Mouse (Mus musculus) megakaryocyte-erythroid progenitor cell, adult 5-6 weeks (primary cell): ENCODE measurements around the gene Nup214. TPM values are rescaled to one million over a fixed set of nuclear protein-coding genes. Genes with fewer than 3 reads are reported as not detected.

Experiments used
- ATAC-seq: replicated peaks from 2 replicates; pipeline ENCODE4 v1.8.0; 2016; ENCODE audit warnings: mild to moderate bottlenecking, inconsistent platforms; ENCODE audit not compliant: severe bottlenecking, poor library complexity, low FRiP score, low TSS enrichment
- total RNA-seq, 2 experiments: library from RNA; stranded (forward) in 1 of 2; stranded (reverse) in 1 of 2; fragments of 200-1000, 215-1000 nt in 1 of 2; fragments of >200 nt in 1 of 2; fragmentation: Nextera tagmentation in 1 of 2; gene quantifications; 2 replicates each; pipeline ENCODE4 v1.2.3; 2014 to 2017

Nup214 gene
- total RNA-seq, 2 experiments from 2014 or later, result 73.2 to 125 TPM

DNA sequence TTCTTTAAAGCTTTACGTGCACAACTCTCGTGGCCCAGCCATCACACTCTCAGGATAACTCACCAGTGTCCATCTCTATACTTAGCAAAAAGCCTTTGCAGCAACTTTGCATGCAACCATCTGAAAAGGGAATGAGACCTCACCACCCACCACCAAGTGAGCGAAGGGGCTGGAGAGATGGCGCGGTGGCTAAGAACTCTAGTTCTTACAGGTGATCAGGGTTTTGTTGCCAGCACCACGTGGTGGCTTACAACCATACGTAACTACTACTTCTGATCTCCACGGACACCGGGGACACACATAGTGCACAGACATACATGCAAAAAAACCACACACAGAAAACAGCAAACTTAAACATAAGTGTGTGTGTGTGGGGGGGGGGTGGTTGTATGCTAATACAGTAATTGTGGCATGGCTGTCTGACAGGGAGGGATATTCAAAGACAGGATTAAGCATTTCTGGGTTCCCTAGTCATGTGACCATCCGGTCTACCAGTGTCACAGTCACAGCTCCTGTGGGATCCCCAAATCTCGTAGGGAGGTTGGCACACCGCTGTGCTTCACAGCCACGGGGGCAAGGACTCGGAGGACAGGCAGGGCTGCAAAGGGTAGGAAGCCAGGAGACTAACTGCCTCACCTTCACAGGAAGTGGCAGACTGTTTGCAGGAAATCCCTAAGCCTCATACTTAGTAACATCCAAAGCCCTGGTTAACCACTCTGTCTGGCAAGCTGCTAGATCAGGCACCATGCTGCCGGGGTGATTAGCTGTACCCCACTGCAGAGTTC lies 88.6 kb downstream of the Nup214 start:
- no peak; the same call in 1 of the 2 replicates for ATAC-seq

DNA sequence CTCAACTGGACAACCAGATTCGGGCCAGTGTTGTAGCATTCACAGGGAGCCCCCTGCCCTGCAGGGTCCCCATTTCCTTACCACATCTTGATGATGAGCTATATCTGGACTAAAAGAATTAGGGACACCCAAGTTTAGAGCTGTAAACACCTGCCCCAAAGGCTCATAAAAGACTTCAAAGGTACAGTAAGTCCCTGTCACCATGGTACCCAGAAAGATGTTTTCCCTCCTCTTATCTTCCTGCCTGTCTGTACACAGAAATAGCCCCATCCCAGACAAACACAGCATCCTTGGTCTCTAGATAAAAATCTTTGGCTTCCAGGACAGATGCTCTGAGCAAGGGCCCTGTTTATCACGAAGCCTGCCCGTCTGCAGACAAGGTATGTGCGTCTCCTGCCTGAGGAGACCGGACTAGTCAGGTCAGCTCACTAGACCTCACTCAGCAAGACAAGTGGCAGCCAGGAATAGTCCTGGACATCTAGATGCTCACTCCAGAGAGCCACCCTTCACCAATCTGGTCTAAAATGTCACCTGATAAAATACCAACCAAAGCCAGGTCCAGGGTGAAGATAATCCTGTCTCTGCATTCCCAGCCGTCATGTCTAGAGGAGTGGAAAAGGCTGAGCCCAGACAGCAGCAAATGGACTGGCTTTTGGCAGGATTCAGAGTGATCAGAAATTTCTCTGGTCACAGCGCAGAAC lies 89.4 kb downstream of the Nup214 start:
- ATAC-seq, result no peak

DNA sequence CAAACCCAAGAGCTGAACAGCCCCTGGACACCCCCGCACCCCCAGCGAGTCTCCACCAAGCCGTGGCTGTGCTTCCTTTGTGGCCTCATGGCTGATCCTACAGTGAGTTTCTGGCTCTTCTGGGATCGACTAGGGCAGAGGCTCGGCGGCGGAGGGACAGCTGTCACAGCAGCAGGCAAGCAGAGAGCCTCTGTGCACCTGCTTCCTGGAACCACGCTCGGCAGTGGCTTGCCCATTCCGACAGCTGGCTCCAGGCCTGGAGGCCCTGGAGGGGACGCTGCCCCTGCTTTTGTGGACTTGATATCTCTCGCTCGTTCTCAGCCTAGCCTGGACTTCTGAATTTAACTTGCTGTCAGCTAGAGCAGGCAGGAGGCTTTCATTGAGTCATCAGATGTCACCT lies 90.7 kb downstream of the Nup214 start:
- ATAC-seq, result no peak

DNA sequence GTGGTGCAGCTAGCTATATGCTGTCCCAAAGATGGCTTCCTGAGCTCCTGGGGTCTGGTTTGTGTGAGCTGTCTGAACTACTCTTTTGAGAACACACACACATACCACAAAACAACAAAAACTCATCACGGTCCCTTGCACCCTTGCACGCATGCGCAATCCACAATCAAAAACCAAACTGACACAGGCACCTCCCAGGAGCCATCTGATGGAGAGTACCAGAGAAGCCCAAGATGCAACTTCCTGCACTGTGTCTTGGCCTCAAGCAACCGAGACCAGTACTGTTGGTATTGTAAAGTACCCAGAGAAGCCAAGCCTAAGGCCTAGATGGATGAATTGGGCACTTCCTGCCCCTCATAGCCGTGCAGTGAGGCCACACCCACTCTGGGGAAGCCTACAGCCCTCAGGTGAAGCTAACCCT lies 91.1 kb downstream of the Nup214 start:
- ATAC-seq, result no peak

DNA sequence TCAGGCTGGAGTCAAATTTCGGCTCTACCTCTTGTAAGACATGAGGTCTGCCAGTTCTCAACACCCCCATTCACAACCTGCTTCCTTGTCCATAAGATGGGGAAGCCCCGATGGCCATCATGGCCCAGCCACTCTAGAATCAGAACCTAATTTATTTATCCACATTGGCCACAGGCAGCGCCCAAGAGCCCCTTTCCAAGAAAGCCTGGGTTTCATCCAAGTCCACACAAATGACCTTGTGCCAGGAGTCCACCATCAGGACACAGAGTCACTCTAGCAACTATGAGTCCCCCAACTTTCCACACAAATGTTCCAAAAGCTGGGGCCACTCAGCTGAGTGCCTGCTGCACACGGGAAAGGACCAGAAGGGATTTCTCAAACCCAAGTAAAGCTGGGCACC lies 91.8 kb downstream of the Nup214 start:
- ATAC-seq, result no peak

DNA sequence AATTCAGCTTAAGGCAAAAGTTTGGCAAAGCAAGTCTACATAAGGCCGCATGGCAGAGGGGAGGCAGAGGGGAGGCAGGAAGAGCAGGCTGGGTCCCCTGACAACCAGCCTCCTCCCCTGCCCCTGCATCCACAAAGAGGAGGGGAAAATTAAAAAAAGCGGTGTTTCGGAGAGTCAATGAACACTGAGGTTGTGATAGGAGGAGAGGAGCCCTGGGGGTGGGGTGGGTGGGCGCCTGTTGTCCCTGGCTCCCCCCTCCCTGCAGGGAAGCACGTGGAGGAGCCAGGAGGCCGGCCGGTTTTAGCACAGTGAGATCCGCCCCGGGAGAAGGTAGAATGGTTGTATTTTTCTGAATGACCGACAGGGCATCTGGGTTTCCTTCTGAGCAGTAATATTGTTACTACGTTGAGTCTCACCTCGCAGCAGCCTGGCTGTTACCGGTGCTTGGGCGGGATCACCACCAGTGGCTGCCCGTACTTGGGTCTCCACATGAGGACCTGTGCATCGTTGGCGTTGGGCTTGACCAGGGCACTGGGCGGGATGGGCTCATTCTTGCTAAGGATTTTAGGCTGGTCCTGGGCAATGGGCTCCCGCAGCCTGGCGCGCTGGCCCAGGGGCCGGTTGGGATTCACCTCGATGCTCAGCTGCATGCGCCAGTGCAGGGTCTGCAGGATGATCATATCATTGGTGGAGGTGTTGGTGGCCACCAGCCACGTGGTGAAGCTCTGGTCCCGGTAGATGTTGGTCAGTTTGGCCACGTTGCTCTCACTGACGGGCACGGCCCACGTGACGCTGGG lies 94.8 kb downstream of the Nup214 start:
- no peak for ATAC-seq

DNA sequence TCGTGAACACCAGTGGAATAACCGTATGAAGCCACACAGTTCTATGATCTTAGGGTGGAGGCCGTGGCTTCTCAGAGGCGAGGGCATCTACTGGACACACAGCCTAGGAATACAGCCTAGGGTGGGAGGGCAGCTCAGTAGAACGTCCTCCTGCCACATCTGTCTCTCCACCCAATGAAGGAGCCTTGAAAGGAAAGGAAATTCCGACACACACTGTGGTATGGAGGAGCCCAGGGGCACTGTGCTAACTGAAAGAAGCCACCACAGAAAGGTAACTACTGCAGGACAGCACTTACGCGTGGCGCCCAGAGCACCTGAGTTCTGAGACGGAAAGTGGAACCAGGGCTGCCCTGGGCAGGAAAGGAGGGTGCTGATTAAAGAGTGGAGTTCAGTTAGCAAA lies 96.5 kb downstream of the Nup214 start:
- ATAC-seq, result no peak

DNA sequence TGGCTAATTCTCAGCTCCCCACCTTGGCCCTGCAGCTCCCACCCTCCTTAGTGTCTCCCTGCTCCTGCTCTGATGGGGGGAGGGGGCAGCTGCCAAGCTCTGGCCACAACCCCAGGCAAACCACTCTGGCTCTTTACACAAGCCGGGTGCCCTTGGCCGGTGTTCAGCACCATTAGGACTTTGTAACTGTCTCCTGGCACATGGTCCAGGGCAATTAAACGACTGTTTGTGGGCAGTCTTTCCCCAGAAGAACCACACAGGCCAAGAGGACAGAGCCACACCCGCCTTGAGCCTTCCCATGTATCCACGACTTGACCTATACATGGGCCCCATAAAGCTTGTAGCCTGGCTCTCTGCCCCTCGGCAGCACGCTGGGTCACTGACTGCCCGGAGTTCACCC lies 100.2 kb downstream of the Nup214 start:
- no peak for ATAC-seq

DNA sequence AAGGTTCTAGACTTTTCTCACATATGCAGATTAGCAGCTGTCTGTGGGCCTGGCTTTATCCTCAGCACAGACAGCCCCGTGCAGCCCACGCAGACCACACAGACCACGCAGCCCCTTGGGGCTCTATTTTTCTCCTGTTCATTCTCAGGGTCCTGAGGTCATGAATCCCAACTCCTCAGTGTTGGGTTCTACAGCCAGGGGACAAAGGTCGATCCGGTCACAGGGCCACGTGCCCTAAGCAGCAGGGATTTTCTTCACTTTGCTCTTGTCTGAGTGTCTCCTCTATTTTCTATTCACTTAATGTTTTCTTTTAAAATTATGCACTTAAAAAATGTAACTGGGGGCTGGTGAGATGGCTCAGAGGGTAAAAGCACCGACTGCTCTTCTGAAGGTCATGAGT lies 101.1 kb downstream of the Nup214 start:
- ATAC-seq, result no peak

DNA sequence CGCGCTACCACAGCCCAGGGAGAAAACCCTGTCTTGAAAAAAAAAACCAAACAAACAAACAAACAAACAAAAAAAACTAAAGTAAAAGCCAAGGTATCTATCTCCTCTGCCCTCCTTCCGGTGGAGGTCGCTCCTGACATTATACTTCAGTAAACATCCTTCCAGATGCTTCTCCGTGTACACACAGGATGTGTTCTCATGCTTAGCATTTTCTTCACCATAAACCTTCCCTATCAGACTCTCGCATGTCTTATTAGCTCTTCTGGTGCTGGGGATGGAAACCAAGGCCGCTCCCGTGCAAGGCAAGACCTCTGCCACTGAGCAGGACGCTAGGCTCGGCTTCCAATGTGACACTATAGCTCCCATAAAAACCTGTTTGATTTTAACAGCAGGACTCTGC lies 103.5 kb downstream of the Nup214 start:
- ATAC-seq, result no peak

DNA sequence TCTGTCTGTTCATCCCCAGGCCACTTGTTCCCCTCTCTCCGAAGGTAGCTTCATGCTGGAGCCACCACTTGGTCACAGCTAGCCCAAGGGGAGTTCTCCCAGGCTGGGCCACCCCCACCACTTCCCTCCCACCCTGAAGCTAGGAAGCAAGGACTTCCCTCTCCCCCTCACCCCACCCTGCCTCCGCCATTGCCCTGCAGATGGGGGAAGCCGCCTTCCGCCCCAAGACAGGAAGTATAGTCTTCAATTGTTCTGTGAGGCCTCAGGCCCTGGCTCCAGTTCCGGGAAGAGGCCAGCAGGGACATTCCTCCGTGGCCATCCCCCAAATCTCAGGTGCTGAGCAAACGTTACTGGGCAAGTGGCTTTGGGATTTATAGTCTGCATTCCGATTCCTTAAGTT lies 104.3 kb downstream of the Nup214 start:
- no peak for ATAC-seq

DNA sequence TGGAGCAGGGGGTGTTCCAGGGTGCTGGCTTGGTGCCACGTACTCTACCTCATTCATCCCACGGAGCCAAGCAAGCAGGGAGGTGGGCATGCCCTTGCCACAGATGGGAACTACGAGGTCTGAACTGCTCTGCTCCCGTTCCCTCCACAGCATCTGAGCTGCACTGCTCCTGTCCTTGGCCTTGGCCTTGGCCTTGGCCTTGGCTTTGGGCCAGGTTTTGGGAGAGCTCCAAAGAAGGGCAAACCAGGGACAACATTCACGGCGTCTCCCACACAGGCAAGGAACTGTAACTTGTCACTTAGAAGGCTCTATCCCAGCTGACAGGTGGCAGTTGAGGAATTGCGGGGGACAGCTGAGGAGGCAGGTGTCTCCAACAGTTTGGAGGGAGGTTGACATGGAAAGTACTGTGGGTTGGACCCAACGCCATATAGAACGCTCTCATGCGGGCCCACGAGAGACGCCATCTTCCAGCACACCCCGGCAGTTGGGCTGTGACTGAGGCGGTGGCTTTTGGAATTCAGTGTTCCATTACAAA lies 105.0 kb downstream of the Nup214 start:
- no peak for ATAC-seq

DNA sequence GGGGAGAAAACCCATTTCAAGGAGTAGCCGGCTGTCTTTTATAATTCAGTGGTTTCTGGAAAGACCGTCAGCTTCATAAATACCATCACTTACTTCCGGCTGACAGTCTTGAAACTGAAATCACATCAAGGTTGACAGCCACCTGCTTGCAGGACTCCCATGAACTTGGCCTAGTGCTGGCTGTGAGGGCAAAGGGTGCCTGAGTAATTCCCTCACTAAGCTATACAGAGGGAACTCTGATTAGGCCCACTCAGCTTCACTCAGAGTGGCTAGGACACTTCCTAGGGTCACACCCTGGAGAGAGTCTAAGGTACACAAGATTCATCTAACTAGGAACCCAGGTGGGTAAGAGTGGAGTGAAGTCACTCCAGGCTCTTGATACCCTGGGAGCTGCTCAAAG lies 106.4 kb downstream of the Nup214 start:
- no peak for ATAC-seq

DNA sequence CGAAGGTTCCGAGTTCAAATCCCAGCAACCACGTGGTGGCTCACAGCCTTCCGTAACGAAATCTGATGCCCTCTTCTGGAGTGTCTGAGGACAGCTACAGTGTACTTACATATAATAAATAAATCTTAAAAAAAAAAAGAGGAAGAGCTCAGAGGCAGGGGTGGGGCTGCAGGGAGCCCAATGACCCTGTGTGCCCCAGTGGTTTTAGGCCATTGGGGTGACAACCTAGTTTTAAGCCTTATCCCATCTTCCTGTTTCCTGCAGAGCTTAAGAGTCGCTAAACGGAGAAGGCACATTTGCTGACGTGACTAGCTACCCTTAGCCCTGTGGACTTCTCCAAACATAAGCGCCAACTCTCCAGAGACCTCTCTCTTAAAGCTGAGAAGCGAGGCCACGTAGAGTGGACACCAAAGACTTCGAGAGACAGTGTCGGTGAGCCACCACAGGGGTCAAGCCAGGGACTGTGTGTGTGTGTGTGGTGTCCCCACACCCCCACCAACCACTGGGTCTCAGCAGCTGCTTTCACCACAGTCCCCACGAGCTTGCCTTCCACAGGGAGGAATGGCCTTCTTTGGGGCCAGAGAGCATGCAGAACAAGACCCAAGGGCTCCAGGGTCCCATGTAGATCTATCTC lies 107.2 kb downstream of the Nup214 start:
- no peak for ATAC-seq

DNA sequence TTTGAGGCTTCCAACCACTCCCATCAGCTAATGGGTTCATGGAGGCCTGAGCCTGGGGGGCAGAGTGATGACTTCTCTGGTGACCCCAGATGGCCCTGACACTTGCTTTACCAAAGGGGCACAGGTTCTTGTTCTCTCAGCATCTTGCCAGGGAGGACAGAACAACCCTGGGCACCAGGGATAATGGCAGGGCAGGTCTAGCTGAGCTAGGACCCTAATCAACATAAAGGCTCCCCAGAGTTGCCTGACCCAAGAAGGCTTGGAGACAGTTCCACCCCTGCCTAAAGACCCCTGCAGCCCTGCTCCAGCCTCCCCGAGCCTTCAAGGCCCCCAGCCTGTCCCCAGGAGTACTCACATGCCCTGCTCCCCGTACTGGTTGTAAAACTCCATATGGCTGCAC lies 108.0 kb downstream of the Nup214 start:
- no peak for ATAC-seq

DNA sequence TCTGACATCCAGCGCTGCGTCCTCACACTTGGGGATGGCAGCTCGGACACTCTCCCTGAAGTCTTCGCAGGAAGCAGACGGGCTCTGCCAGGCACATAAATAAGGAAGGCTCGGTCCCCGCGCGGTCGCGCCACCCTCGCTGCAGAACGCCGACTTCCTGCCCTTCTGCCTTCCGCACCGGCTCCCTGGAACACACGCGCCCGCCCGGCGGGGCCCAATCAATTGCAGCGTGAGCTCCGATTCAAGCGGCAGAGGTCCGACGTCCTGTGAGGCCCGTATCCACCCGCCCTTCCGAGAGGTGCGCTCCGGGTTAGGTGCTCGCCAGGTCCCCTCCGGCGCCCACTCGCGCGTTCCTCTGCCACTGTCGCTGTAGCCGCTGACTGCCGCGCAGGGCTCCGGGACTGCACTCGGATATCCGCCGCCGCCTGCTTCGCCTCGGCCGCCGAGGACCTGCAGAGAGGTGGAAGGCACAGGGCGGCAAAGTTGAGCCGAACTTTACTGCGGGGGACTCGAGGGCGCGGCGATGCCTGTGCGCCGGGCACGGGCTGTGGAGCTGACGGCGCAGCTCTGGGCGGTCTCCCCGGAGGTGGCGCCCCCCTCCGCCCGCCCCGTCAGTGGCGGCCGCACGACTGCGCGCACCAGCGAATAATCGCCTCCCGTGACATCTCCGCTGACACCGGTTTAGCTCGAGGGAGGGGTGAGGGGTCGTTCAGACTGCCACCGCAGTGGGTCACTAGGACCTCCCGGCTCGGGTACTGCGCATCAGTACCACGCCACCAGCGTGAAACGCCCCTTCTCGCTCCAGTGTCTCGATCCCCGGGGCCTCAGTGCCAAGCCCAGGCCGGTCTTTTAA lies 109.1 kb downstream of the Nup214 start:
- peak; percentile 36 for ATAC-seq

DNA sequence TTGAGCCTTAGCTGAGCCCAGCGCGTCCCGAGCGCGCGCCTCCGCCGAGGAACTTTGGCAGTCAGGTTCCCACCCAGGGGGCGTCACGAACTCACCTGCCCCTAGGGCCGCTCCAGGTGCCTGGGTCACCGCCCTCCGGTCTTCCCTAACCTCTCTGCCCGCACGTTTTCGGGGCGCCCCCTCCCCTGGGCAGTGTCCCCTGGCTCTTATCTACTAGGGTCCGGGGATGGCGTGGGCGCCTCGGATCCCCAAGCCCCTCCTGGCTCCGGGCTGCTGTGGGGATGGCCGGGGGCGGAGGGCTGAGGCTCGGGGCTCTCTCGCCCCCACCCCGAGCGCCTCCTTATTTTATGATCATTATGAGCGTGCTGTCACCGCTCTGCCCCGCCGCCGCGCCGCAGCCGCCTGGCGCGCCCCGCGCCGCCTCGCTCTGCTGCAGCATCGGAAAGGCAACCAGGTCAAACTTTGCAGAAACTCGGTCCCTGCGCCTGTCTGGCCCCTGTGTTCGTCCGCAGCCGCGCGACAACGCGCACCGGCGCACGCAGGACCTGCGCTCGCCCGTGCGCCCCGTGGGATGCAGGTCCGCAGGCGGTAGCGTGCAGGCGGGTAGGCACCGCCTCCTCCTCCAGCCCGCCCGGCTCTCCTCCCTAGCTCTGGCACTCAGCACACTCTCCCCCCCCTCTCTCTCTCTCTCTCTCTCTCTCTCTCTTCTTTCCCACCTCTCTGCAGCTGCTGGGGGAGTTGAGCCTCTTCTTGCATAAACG lies 110.1 kb downstream of the Nup214 start, which contains the start of gene Fam78a:
Gene Fam78a (minus strand): TSS at position 747 of the 761 bp plus-strand sequence.
- ATAC-seq, result peak; percentile 12; the same call in 1 of the 2 replicates

DNA sequence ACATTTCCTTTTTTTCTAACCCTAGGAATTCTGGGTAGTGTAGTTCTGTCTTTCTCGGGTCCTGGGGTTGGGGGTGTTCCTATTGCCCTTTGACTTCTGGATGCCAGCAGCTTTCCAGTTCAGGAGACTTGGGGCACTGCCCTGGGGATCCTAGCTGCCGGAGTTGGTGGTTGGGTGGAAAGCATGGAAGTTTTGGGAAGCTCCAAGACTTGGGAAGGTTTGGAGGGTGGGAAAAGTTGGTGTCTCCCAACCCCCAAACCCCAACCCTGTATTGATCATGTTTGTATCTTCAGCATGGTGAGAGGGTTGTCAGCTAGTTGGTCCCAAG lies 110.6 kb downstream of the Nup214 start:
- no peak for ATAC-seq
